Mouse (Mus musculus): ENCODE measurements around the gene Gm10282. TPM values are rescaled to one million over a fixed set of nuclear protein-coding genes. Genes with fewer than 3 reads are reported as not detected.

Gm10282 gene
- total and polyA plus RNA-seq, 2 experiments from 2014 or later, result 0.15 to 8.4 TPM

- peak; percentile 45 for DNase-seq (ENCODE audit: low spot score)
- peak overlapping the region; percentile 83 for H3K27ac ChIP-seq (ENCODE audit: low read depth)
- TF ChIP-seq CTCF (IDR thresholded peaks at IDR 0.05; ENCODE audit: low read depth), result no peak
- no peak for TF ChIP-seq EP300 (IDR thresholded peaks at IDR 0.05; ENCODE audit: low read depth)
Measured at GRCm38 (mm10) chr8:72331631-72332030, 26.6 kb upstream of the Gm10282 start.

GRCm38 (mm10) chr8:72330806-72331516, 25.9 kb upstream of the Gm10282 start:
- ATAC-seq (ENCODE audit: insufficient read depth, low read depth), result no peak
- Histone ChIP-seq H3K36me3 (replicated peaks; ENCODE audit: control insufficient read depth, insufficient read depth, low read length) (0 out of 2 replicates have a peak, but pooled peaks cover 9% of the 10 kb centered on the region), H3K9ac (replicated peaks; ENCODE audit: low read depth, low read length) (no peak overlapping the region), H3K4me3 (ENCODE audit: low read depth, low read length) (no peak overlapping the region), H3K27me3 (ENCODE audit: control insufficient read depth, insufficient read depth, low read length) (no peaks in the 10 kb centered on the region), H3K4me1 (ENCODE audit: control insufficient read depth, insufficient read depth) (peaks cover 12% of the 10 kb centered on the region), H3K9me3 (replicated peaks; ENCODE audit: control insufficient read depth, low read length) (no peaks in the 10 kb centered on the region), H3K4me2 (ENCODE audit: low read depth, low read length) (no peak overlapping the region), H3K27ac (ENCODE audit: low read depth) (peak overlapping the region; percentile 83)
- 71% methylated on average over 6 of the region's 6 CpGs for WGBS
- no peak for TF ChIP-seq EP300 (IDR thresholded peaks at IDR 0.05; ENCODE audit: low read depth)
- DNase-seq (ENCODE audit: low spot score), result no peak

More at GRCm38 (mm10) chr8:72331631-72332030, 26.6 kb upstream of the Gm10282 start:
- ATAC-seq (ENCODE audit: insufficient read depth, low read depth), result peak; percentile 80
- H3K27me3 ChIP-seq (ENCODE audit: control insufficient read depth, insufficient read depth, low read length), result no peaks in the 10 kb centered on the region
- H3K4me1 ChIP-seq (ENCODE audit: control insufficient read depth, insufficient read depth), result peaks cover 12% of the 10 kb centered on the region
- no peak overlapping the region for H3K4me3 ChIP-seq (ENCODE audit: low read depth, low read length)
- H3K4me2 ChIP-seq (ENCODE audit: low read depth, low read length), result no peak overlapping the region
- no peak overlapping the region for H3K9ac ChIP-seq (replicated peaks; ENCODE audit: low read depth, low read length)
- H3K36me3 ChIP-seq (replicated peaks; ENCODE audit: control insufficient read depth, insufficient read depth, low read length), result 0 out of 2 replicates have a peak, but pooled peaks cover 13% of the 10 kb centered on the region
- 44% methylated on average over 4 of the region's 4 CpGs for WGBS
- no peaks in the 10 kb centered on the region for H3K9me3 ChIP-seq (replicated peaks; ENCODE audit: control insufficient read depth, low read length)

GRCm38 (mm10) chr8:72329116-72329515, 24.1 kb upstream of the Gm10282 start:
- Histone ChIP-seq H3K4me2 (ENCODE audit: low read depth, low read length) (no peak overlapping the region), H3K27me3 (ENCODE audit: control insufficient read depth, insufficient read depth, low read length) (no peaks in the 10 kb centered on the region), H3K9ac (replicated peaks; ENCODE audit: low read depth, low read length) (no peak overlapping the region), H3K9me3 (replicated peaks; ENCODE audit: control insufficient read depth, low read length) (no peaks in the 10 kb centered on the region), H3K4me1 (ENCODE audit: control insufficient read depth, insufficient read depth) (peaks cover 12% of the 10 kb centered on the region), H3K36me3 (replicated peaks; ENCODE audit: control insufficient read depth, insufficient read depth, low read length) (no peaks in the 10 kb centered on the region), H3K4me3 (ENCODE audit: low read depth, low read length) (no peak overlapping the region), H3K27ac (ENCODE audit: low read depth) (no peak overlapping the region)
- no peak for TF ChIP-seq CTCF (IDR thresholded peaks at IDR 0.05; ENCODE audit: low read depth)
- TF ChIP-seq EP300 (IDR thresholded peaks at IDR 0.05; ENCODE audit: low read depth), result no peak
- DNase-seq (ENCODE audit: low spot score) (no peak), ATAC-seq (ENCODE audit: insufficient read depth, low read depth) (no peak)
- 86% methylated on average over 3 of the region's 3 CpGs for WGBS

GRCm38 (mm10) chr8:72324708-72325107, 19.6 kb upstream of the Gm10282 start:
- Histone ChIP-seq H3K27ac (ENCODE audit: low read depth) (no peak overlapping the region), H3K4me1 (ENCODE audit: control insufficient read depth, insufficient read depth) (peaks cover 25% of the 10 kb centered on the region), H3K9ac (replicated peaks; ENCODE audit: low read depth, low read length) (no peak overlapping the region), H3K9me3 (replicated peaks; ENCODE audit: control insufficient read depth, low read length) (no peaks in the 10 kb centered on the region), H3K4me3 (ENCODE audit: low read depth, low read length) (no peak overlapping the region), H3K27me3 (ENCODE audit: control insufficient read depth, insufficient read depth, low read length) (no peaks in the 10 kb centered on the region), H3K4me2 (ENCODE audit: low read depth, low read length) (no peak overlapping the region), H3K36me3 (replicated peaks; ENCODE audit: control insufficient read depth, insufficient read depth, low read length) (peaks cover 6% of the 10 kb centered on the region; the same call in 1 of the 2 replicates)
- TF ChIP-seq EP300 (IDR thresholded peaks at IDR 0.05; ENCODE audit: low read depth) (no peak), CTCF (IDR thresholded peaks at IDR 0.05; ENCODE audit: low read depth) (no peak)
- peak; percentile 18; the same call in 1 of the 2 replicates for ATAC-seq (ENCODE audit: insufficient read depth, low read depth)
- 67% methylated on average over 2 of the region's 2 CpGs for WGBS
- no peak for DNase-seq (ENCODE audit: low spot score)

GRCm38 (mm10) chr8:72324036-72324706, 19.1 kb upstream of the Gm10282 start:
- peaks cover 6% of the 10 kb centered on the region; the same call in 1 of the 2 replicates for H3K36me3 ChIP-seq (replicated peaks; ENCODE audit: control insufficient read depth, insufficient read depth, low read length)
- H3K27ac ChIP-seq (ENCODE audit: low read depth), result no peak overlapping the region
- ATAC-seq (ENCODE audit: insufficient read depth, low read depth), result no peak
- WGBS, result 82% methylated on average over 10 of the region's 10 CpGs
- TF ChIP-seq EP300 (IDR thresholded peaks at IDR 0.05; ENCODE audit: low read depth), result 0 out of 2 replicates have a peak, but pooled peaks have one; percentile 8
- TF ChIP-seq CTCF (IDR thresholded peaks at IDR 0.05; ENCODE audit: low read depth), result no peak
- DNase-seq (ENCODE audit: low spot score), result no peak
- H3K9ac ChIP-seq (replicated peaks; ENCODE audit: low read depth, low read length), result no peak overlapping the region
- peaks cover 25% of the 10 kb centered on the region for H3K4me1 ChIP-seq (ENCODE audit: control insufficient read depth, insufficient read depth)
- no peak overlapping the region for H3K4me2 ChIP-seq (ENCODE audit: low read depth, low read length)
- no peaks in the 10 kb centered on the region for H3K9me3 ChIP-seq (replicated peaks; ENCODE audit: control insufficient read depth, low read length)
- no peaks in the 10 kb centered on the region for H3K27me3 ChIP-seq (ENCODE audit: control insufficient read depth, insufficient read depth, low read length)
- H3K4me3 ChIP-seq (ENCODE audit: low read depth, low read length), result no peak overlapping the region

Data from heart, postnatal 0 days (tissue).